Mouse (Mus musculus): ENCODE data around the gene Cpa2.

Cpa2 gene

GRCm38 (mm10) chr6:30547656-30548306 is 6.4 kb downstream of the Cpa2 start:
- DNase-seq (ENCODE audit: low read depth, low spot score) = no peak

GRCm38 (mm10) chr6:30549231-30549761 is 7.9 kb downstream of the Cpa2 start:
- peak; percentile 55 for DNase-seq (ENCODE audit: low read depth, low spot score)

GRCm38 (mm10) chr6:30550496-30551192 is 9.3 kb downstream of the Cpa2 start:
- DNase-seq (ENCODE audit: low read depth, low spot score) = peak; percentile 77

GRCm38 (mm10) chr6:30551193-30551515 is 9.8 kb downstream of the Cpa2 start:
- no peak for DNase-seq (ENCODE audit: low read depth, low spot score)

- no peak for DNase-seq (ENCODE audit: low read depth, low spot score)
Measured at GRCm38 (mm10) chr6:30551644-30552580, 10.5 kb downstream of the Cpa2 start.

- DNase-seq (ENCODE audit: low read depth, low spot score) = no peak
Measured at GRCm38 (mm10) chr6:30552628-30553027, 11.2 kb downstream of the Cpa2 start.

- DNase-seq (ENCODE audit: low read depth, low spot score) = peak; percentile 24
Measured at GRCm38 (mm10) chr6:30553381-30554010, 12.1 kb downstream of the Cpa2 start.

- DNase-seq (ENCODE audit: low read depth, low spot score) = no peak
Measured at GRCm38 (mm10) chr6:30554092-30554491, 12.7 kb downstream of the Cpa2 start.

GRCm38 (mm10) chr6:30554621-30555170 is 13.3 kb downstream of the Cpa2 start:
- DNase-seq (ENCODE audit: low read depth, low spot score) = no peak

GRCm38 (mm10) chr6:30556080-30556479 is 14.7 kb downstream of the Cpa2 start:
- peak; percentile 95 for DNase-seq (ENCODE audit: low read depth, low spot score)

- DNase-seq (ENCODE audit: low read depth, low spot score) = no peak
Measured at GRCm38 (mm10) chr6:30559726-30560125, 18.3 kb downstream of the Cpa2 start.

- DNase-seq (ENCODE audit: low read depth, low spot score) = peak; percentile 72
Measured at GRCm38 (mm10) chr6:30562132-30562531, 20.8 kb downstream of the Cpa2 start.

- DNase-seq (ENCODE audit: low read depth, low spot score) = no peak
Measured at GRCm38 (mm10) chr6:30563575-30563974, 22.2 kb downstream of the Cpa2 start.

GRCm38 (mm10) chr6:30564051-30564450 is 22.7 kb downstream of the Cpa2 start:
- DNase-seq (ENCODE audit: low read depth, low spot score) = no peak

- DNase-seq (ENCODE audit: low read depth, low spot score) = peak; percentile 17
Measured at GRCm38 (mm10) chr6:30568069-30568468, 26.7 kb downstream of the Cpa2 start, which contains the start of gene Cpa4. Gene Cpa4, plus strand, starts transcription at chr6:30568369.

- no peak for DNase-seq (ENCODE audit: low read depth, low spot score)
Measured at GRCm38 (mm10) chr6:30569331-30569730, 27.9 kb downstream of the Cpa2 start.

GRCm38 (mm10) chr6:30570012-30570411 is 28.6 kb downstream of the Cpa2 start:
- DNase-seq (ENCODE audit: low read depth, low spot score) = peak; percentile 62

GRCm38 (mm10) chr6:30572456-30573311 is 31.3 kb downstream of the Cpa2 start:
- no peak for DNase-seq (ENCODE audit: low read depth, low spot score)

- no peak for DNase-seq (ENCODE audit: low read depth, low spot score)
Measured at GRCm38 (mm10) chr6:30573380-30573779, 32.0 kb downstream of the Cpa2 start.

- DNase-seq (ENCODE audit: low read depth, low spot score) = no peak
Measured at GRCm38 (mm10) chr6:30574945-30575344, 33.6 kb downstream of the Cpa2 start.
